Mouse (Mus musculus) embryo, embryonic 11 days (tissue): ENCODE data around the gene Nek5.

Source experiments
- DNase-seq: peaks from one replicate; pipeline ENCODE4 v3.0.0-alpha.2; 2015

Nek5 gene

DNA sequence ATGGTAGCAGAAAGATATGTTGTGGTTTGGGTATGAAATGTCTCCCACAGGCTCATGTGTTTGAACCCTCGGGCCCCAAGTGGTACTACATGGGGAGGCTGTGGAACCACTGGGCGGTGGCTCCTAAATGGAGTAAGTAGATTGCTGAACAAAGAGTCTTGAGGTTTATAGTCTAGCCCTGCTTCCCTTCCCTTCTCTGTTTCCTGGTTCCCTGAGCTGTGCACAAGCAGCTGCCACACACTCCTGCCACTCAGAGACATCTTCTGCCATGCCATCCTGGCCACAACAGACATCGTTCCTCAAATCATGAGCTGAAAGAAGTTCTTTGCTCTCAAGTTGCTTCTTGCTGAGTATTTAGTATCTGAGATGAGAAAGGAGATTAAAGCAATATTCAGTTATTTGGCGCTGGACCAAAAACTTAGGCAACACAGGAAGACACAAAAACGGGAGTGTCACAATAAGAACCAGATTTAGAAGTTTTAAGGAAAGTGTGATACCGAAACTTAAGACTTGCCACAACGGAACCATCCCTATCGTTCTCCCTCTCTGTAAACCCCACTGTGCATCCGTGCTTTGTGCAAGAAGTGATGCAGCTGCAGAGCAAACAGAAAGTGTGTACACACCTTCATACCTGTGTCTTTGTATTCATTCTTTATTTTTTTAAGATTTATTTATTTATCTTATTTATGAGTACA is 45.4 kb downstream of the Nek5 start:
- no peak for DNase-seq

DNA sequence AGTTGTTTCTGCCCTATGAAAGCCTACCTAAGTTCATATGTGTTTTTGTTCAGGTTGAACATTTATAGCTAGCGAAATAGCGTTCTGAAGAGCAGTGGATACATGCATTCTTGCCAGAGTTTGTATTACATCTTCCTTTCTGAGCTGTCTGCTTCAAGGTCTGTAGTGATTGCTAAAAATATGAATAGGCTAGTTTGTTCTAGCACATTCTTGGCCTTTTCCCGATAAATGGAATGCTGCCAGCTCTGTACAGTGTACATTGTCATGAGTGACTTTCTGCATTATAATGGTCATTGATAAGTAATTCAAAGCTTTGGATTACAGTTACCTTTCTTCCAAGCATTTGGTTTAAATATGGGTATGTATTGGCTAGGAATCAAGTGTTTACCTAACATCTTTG is 63.7 kb downstream of the Nek5 start:
- no peak for DNase-seq

DNA sequence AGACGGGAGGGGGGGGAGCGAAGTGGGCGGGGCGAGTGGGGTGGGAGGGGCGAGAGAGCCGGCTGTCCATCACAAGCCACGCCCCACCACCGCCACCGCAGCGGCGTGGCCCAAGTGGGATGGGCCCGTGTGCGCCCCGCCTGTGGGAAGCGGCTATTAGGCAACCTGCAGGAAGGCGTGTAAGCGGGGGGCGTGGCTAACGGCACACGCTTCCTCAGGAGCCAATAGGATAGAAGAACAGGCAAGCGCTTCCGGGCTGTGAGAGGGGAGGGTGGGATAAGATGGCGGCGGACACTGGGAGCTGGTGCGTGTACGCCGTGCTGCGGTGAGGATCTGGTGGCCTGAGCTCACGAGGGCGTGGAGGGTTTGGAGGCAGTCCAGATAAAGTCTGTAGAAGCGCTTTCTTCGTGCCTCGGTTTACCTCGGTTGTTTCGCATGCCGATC is 64.4 kb downstream of the Nek5 start, which contains the start of gene Alg11:
Gene Alg11 (plus strand): TSS at position 276 of the 444 bp plus-strand sequence.
- peak; percentile 99 for DNase-seq

DNA sequence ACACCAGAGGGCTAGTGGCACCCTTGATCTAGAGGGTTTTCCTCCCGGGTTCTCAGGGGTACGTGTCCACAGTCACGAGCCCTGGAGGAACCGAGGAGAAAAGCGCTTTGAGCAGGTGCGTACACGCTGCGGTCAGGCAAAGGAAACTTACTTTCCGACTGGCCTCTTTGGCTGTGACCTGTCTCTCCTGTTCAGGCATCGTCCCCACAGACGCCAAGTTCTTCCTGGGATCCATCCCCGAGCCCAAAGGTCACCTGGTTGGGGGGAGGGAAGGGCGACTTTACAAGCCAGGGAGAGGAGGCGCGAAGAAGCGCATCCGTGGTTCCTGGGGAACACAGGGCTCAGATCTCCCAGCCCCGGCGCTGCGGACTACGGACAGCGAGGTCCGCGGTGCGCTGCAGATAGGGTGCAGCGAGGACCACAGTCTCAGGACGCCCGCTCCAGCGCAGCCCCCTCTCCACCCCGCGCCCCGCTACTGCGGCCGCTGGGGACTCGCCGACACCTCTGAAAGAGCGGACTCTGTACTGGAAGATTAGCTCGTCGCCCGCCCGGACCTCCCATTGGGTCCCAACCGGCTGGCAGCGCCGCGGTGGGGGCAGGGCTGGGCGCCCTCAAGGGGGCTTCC is 64.9 kb downstream of the Nek5 start, which contains the start of gene Atp7b:
Gene Atp7b (minus strand): TSS at position 485 of the 625 bp plus-strand sequence.
- no peak for DNase-seq

DNA sequence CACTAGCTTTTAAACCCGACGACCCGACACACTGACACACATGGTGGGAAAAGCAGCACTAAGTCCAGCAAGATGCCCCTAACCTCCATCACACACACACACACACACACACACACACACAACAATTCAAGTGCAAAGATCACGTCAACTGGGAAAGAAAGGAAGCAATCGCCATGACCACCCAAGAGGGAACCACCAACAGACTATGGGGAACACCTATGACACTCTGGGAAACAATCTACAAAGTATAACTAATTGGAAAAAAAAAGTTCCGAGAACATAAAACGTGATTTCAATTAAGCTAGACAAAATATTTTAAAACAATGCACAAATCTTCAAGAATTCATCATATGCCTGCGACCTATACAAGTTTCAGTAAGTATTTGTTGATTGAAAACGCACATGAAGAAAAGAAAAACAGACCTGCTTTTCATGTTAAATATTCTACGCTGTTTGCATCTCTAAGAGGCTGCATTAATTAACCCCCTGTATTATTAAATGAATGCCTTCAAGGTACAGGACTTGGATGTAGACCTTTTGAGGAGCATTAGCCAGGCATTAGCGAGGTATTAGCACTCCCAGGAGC is 65.6 kb downstream of the Nek5 start:
- DNase-seq = no peak

DNA sequence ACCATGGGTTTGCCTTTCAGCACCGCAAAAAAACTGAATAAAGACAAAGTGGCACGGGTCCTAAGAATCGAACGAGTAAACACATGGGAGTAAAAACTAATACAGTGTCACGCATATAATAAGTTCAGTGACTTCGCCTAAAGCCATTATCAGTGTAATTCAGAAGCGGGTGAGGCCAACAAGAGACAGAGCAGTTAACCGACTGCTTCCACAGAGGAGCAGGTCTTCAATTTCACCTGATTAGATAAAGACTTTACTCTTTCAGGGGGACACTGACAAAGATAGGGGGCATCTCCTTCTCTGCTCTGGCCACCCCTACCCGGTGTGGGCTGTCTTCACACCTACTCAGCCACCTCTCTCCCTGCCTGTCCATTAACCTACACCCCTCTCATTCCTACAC is 66.5 kb downstream of the Nek5 start:
- DNase-seq = no peak

DNA sequence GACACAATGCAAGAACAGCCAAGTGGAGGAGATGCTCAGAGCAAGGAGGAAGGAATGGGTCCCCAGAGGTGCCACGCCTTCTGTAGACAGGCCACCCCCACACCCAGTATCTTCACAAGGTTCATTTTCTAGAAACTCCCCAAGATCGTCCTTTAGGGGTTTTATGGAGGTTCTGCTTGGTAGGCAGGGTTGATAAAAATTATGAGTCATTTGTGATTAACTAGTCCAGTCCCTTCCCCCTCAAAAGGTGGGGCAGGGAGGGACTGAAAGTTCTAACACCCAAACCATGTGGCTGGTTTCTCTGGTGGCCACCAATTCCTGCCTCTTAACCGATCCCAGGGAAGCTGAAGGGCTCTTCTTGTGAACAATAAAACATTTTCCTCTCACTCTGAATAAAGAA is 68.0 kb downstream of the Nek5 start:
- no peak for DNase-seq

DNA sequence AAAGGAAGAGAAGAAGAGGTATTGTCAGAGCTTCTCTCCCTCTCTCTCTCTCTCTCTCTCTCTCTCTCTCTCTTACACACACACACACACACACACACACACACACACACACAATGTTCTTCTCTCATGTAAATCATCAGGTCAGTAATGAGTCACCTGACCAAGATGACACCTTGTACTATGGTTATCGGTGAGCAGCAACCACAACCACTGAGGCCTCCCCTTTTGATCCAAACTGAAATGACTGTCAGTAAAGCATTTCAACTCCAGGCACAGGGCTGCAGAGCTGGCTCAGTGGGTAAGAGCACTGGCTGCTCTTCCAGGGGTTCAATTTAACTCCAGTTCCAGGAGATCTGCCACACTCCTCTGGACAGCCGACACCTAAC is 69.4 kb downstream of the Nek5 start:
- no peak for DNase-seq

DNA sequence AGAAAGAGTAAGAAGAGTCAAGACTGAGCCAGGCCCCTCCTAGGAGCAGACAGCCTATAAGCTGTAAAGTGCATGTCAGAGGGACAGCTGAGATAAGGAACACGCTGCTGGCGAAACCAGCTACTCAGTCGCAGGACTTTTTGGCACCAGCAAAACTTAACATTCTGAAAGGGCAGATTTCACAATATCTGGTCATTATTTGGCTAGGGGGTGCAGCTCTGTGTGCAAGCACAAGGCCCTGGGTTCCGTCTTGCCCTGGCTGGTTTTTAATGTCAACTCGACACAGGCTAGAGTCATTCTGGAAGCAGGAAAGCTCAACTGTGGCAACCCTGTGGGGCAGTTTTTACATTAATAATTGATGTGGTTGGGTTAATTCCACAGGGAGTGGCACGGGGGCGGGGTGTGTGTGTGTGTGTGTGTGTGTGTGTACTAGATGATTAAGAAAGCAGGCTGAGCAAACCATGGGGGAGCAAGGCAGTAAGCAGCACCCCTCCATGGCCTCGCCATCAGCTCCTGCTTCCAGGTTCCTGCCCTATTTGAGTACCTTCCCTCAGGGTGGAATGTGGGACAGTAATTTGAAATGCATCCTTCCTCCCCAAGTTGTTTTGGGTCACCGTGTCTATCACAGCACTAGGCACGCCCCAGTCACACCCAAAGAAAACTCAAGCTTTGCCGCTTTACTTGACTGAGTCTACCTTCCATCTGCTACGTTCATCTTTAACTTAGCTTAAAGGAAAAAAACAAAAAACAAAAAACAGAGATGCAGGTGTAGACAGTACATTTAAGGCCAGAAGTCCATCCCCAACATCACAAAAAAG is 70.0 kb downstream of the Nek5 start:
- DNase-seq = no peak

DNA sequence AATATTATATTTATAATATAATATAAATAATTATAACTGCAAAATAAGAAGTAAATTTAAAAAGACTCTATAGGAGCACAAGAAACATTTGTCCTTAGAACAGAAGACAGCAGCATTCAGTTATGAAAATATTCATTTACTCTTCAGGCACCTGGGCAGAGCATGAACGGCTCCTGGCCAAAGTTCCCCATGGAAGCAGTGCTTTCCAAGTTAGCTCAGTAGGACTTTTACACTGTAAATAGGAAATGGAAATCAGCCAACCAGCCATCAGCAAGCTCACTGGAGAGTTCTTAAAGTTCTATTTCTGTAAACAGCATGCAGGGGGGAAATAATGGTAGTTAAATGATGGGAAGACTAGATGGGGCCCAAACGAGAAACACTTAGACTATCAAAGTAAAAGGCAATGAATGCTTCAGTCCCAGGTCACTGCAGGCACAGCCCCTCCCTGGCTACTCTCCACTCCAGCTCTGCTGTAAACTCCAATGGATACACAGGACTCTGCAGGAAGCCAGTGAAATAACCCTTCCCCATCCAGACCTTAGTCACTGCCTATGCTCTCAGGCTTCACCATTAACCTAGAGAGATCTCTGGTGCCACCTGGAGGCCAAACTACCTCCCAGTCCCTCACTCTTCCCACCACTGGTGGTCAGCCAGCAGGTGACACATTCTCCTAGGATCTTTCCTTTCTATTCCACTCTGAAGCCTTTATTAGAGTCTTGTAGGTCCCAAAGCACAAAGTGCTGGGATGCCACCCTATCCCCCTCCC is 77.0 kb downstream of the Nek5 start:
- peak; percentile 74 for DNase-seq

DNA sequence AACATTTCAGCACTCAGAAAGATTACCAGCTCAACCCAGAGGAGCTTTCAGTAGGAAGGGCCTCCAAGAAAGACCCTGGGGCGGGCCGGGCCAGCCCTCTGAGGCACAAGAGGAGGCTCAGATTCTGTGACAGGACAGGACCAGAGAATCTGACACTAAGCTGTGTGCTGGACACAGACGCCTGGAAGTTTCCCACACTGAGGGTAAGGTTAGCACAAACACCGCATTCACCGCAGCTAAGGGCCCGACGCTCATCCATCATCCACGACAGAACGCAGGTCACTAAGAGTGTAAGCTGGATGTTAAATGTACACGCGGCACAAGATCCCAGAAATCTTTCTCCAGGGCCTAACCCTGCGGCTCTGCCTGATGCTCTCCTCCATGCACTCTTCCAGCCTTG is 81.1 kb downstream of the Nek5 start:
- DNase-seq = peak; percentile 42

DNA sequence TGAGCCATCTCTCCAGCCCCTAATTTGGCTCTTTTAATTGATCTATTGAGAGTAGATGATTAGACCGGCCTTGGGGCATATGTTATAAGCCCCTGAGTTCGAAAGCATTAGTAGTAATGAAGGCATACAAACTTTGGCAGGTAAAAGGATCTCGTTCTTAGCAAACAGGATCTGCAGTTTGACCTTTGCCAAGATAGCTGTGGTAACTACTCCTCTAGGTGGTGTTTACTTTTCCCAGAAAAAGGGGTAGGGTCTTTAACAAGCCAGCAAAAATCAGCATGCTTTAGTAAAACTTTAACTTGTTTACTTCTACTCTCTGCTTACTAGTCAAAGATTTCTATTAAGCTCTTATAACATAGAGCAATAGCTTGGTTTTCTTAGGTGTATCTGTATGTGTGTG is 82.3 kb downstream of the Nek5 start:
- no peak for DNase-seq

DNA sequence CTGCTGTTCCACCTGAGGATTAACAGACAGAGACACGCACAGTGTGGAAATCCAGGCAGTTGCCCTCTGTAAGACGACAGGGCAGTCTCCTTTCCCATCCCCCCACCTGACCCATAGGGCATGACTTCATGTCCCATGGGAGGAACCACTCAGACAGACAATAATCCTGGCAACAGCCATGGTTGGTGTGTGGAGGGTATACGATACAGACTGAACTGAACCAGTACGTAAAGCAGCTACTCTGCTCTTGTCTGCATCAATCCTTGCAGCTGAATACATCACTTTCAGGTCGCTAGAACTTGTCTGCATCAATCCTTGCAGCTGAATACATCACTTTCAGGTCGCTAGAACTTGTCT is 84.7 kb downstream of the Nek5 start:
- peak; percentile 7 for DNase-seq

DNA sequence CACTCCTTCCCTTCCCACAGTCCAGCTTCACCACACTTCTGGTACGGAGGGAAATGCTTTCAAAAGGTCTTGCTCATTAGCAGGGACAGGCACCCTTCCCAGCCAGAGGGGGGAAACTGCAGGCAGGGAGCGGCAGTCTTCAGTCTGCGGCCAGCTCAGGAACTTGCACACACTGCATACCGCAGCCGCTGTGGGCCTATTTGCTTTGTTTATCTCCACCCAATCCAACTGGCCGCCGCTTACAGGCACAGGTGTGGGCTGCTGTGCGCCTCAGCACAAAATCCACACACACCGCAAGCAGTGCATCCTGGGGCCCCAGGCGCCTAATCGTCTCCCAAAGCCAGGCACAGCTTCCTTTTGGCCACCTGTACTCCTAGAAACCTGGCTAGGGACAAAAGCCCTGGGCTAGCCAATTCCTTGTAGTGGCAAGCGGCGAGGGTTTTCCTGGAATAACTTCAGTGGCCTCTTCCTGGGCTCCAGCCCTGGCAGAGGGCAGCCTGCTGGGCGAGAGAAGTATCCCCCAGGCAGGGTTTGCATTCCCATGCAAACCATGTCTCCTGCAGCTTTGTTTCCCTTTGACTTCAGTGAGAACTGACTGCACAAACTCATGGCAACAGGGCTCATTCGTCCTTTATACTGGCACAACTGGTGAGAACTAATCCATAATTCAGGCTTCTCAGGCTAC is 85.2 kb downstream of the Nek5 start:
- DNase-seq = peak; percentile 21

DNA sequence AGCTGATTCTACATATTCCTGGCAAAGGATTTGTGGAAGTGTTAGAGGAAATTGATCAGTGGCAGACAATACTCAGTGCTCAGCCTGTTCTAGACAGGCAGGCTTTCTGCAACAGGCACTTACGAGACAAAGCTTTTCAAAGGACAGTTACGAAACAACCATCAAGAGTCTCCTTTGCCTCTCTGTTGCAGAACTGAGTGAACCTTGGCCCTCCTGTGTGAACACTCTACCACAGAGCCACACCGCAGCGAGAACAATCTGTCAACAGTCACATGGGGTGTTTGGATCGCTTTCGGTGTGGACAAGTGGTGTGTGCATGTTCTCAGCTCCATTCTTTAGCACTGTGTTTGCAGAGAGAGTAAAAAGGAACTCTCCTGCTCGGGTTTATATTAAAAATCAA is 87.8 kb downstream of the Nek5 start:
- DNase-seq = no peak

DNA sequence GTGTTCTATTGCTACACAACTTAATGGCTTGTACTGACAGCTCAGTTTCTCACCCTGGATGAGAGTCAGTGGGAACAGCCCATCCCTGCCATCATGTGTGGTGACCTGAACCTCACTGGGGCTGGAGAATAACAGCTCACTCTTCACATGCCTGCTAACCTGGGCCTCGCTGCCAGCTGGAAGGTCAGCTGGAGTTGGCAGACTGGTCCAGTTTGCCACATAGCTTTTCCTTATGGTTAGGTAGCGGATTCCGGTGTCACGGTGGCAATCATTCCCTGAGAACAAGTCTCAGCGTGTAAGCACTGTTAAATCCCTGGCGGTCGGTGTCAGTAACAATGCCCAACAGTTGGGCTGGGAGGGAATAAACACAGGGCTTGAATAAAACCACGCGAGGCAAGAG is 88.7 kb downstream of the Nek5 start:
- DNase-seq = no peak

DNA sequence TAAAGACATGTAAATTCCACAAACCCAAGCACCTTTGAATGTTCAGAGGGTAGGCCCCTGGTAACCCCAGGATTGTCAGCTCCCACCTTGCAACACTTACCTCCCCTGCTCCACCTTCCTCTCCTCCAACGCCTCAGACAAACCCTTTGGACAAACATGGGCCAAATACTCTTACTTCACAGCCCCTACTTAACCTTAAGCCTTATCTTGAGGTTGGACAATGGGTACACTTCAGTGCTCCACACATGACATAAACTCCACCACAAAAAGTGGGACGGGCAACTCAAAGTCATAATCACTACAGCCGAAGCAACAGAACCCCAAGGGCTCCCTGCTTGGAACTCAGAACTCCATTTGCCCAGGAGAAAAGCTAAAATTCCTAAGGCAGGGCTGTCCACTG is 93.9 kb downstream of the Nek5 start:
- DNase-seq = no peak

DNA sequence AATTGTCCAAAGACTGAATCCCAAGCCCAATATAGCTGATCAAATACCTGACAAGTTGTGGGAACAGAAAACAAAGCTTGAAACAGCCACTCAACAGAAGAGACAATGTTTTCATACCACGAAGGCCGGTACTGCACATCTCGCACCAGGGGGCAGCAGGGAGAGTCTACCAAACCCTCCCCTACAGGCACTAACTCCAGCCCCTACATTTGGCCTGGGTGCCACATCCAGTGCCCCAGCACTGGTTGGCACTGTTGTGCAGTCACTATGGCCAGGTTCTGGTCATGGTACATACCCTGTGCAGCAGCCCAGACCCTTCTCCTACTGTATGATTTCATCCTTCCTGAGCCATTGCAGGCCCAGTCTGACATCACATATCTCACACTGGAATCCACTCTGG is 95.9 kb downstream of the Nek5 start:
- no peak for DNase-seq

DNA sequence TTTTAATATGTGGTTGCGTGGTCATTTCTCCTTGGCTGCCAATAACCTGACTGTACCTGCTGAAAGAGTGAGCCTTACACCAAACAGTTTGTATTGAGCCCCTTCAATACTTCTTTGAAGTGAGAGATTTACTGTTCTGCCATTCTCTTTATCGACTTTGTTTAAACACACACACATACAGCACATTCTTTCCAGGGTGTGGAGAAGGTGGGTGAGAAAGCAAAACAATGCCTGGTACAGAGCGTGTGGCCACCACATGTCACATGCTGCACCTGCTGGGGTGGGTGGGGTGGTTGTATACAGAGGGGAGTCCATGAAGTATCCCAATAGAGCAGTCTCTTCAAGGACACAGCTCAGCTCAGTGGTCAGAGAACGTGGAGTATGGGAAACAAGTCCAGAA is 99.6 kb downstream of the Nek5 start:
- DNase-seq = no peak
